ENCODE assay signal across 20 mouse cellular contexts in genomic region chr11:86574408-86574807, GRCm38 (mm10). TPM values are rescaled to one million over a fixed set of nuclear protein-coding genes. Genes with fewer than 3 reads are reported as not detected.
DNase-seq lines count a peak whose midpoint lies in the region; ATAC-seq and TF ChIP-seq lines count a peak whose summit lies in the region.
"Had no signal": no experiment of that assay in that cellular context is flagged by ENCODE, and none has a peak within 500 bp of the region (broad histone marks: within the 10 kb centered on the region; RNA-seq: fewer than 3 reads in every experiment).

No protein-coding gene starts in this region.

- no peak overlapping the region for H3K4me3 ChIP-seq in ES-E14 (ENCODE audit: insufficient read depth in 1 of 2, low read depth in 1 of 2, low read length in 2 of 2, poor library complexity in 1 of 2, severe bottlenecking in 1 of 2)
- H3K4me3 ChIP-seq in stomach, embryonic 16.5 days (replicated peaks; ENCODE audit: low read length), result no peak overlapping the region
- H3K4me3 ChIP-seq in limb, embryonic 10.5 days, result no peak overlapping the region
- H3K4me3 ChIP-seq: forebrain, embryonic 10.5 days; forebrain, embryonic 15.5 days; heart, embryonic 15.5 days; liver, embryonic 13.5 days; midbrain, embryonic 13.5 days; neural tube, embryonic 13.5 days had no signal

- ATAC-seq in stomach, embryonic 16.5 days (ENCODE audit: insufficient read depth, low FRiP score), result no peak
- ATAC-seq: forebrain, embryonic 15.5 days; hindbrain, embryonic 16.5 days; midbrain, embryonic 13.5 days had no signal

- no peak overlapping the region for H3K4me2 ChIP-seq in stomach, embryonic 16.5 days (ENCODE audit: low read depth, low read length)
- H3K4me2 ChIP-seq: forebrain, embryonic 15.5 days; heart, embryonic 15.5 days; liver, embryonic 13.5 days; midbrain, embryonic 13.5 days; neural tube, embryonic 13.5 days had no signal

- H3K36me3 ChIP-seq in ES-E14 (ENCODE audit: control insufficient read depth, insufficient read depth, low read length, poor library complexity, severe bottlenecking), result no peaks in the 10 kb centered on the region
- no peaks in the 10 kb centered on the region for H3K36me3 ChIP-seq in stomach, embryonic 16.5 days (ENCODE audit: control insufficient read depth, insufficient read depth, low read length)
- no peaks in the 10 kb centered on the region for H3K36me3 ChIP-seq in limb, embryonic 10.5 days
- H3K36me3 ChIP-seq: forebrain, embryonic 10.5 days; forebrain, embryonic 15.5 days; heart, embryonic 15.5 days; liver, embryonic 13.5 days; midbrain, embryonic 13.5 days; neural tube, embryonic 13.5 days had no signal

- peak; percentile 48 for DNase-seq in kidney, adult 9 months
- no peak for DNase-seq in kidney, postnatal 14 days
- no peak for DNase-seq in ES-E14 (ENCODE audit: low read depth, low spot score)
- peak; percentile 74 for DNase-seq in fat pad, adult 2 months (ENCODE audit: extremely low read depth, low read depth, low spot score)
- DNase-seq in limb, embryonic 10.5 days (ENCODE audit: low spot score), result no peak
- no peak for DNase-seq in heart, adult 11 months
- DNase-seq: adrenal gland, adult 2 months; cerebellum, adult 2 months; cerebellum, postnatal 14 days; gastrocnemius, postnatal 10 days; liver, embryonic 13.5 days; right cerebral cortex, postnatal 4 days had no signal

- in situ Hi-C loops in ES-E14 (cut with MboI; ENCODE audit: low sequenced_read_pairs in 2 of 2, unreplicated experiment in 2 of 2), result no loop called here

- H3K27me3 ChIP-seq in stomach, embryonic 16.5 days (ENCODE audit: control insufficient read depth, insufficient read depth, low read length), result no peaks in the 10 kb centered on the region
- no peaks in the 10 kb centered on the region for H3K27me3 ChIP-seq in limb, embryonic 10.5 days (ENCODE audit: low read depth, poor library complexity, severe bottlenecking)
- H3K27me3 ChIP-seq: forebrain, embryonic 15.5 days; heart, embryonic 15.5 days; liver, embryonic 13.5 days; midbrain, embryonic 13.5 days; neural tube, embryonic 13.5 days had no signal

- 36% methylated on average over 2 of the region's 2 CpGs for WGBS in stomach, embryonic 16.5 days
- 65% methylated on average over 2 of the region's 2 CpGs for WGBS in limb, embryonic 10.5 days

- peak overlapping the region; percentile 4; the same call in 1 of the 2 replicates for H3K27ac ChIP-seq in ES-E14 (ENCODE audit: insufficient read depth, low read depth, low read length, poor library complexity, severe bottlenecking)
- H3K27ac ChIP-seq in stomach, embryonic 16.5 days (ENCODE audit: low read length), result peak overlapping the region; percentile 95; the same call in 1 of the 2 replicates
- H3K27ac ChIP-seq in limb, embryonic 10.5 days, result no peak overlapping the region
- H3K27ac ChIP-seq: forebrain, embryonic 10.5 days; forebrain, embryonic 15.5 days; heart, embryonic 15.5 days; liver, embryonic 13.5 days; macrophage; midbrain, embryonic 13.5 days; neural tube, embryonic 13.5 days had no signal

- peaks cover 21 to 38% of the 10 kb centered on the region in 2 experiments for H3K4me1 ChIP-seq in ES-E14 (ENCODE audit: control insufficient read depth in 2 of 2, insufficient read depth in 2 of 2, low read length in 2 of 2, poor library complexity in 1 of 2)
- peaks cover 49% of the 10 kb centered on the region for H3K4me1 ChIP-seq in stomach, embryonic 16.5 days (ENCODE audit: control insufficient read depth, insufficient read depth, low read length)
- peaks cover 53% of the 10 kb centered on the region for H3K4me1 ChIP-seq in limb, embryonic 10.5 days

- H3K9ac ChIP-seq in ES-E14 (ENCODE audit: insufficient read depth, low read depth, low read length, poor library complexity, severe bottlenecking), result no peak overlapping the region; the same call in 1 of the 2 replicates
- H3K9ac ChIP-seq in stomach, embryonic 16.5 days (ENCODE audit: low read length), result no peak overlapping the region
- H3K9ac ChIP-seq: forebrain, embryonic 15.5 days; heart, embryonic 15.5 days; liver, embryonic 13.5 days; midbrain, embryonic 13.5 days; neural tube, embryonic 13.5 days had no signal

- no peaks in the 10 kb centered on the region for H3K9me3 ChIP-seq in ES-E14 (ENCODE audit: control insufficient read depth, insufficient read depth, low read depth, low read length)
- H3K9me3 ChIP-seq in stomach, embryonic 16.5 days (replicated peaks; ENCODE audit: control insufficient read depth, low read length), result no peaks in the 10 kb centered on the region
- H3K9me3 ChIP-seq in limb, embryonic 10.5 days (replicated peaks), result no peaks in the 10 kb centered on the region
- H3K9me3 ChIP-seq: forebrain, embryonic 10.5 days; forebrain, embryonic 15.5 days; heart, embryonic 15.5 days; liver, embryonic 13.5 days; midbrain, embryonic 13.5 days; neural tube, embryonic 13.5 days had no signal

TF ChIP-seq in ES-E14, 5 proteins besides CTCF, POLR2A, EP300 and RAD21:
- no peak for TF ChIP-seq MAFK (IDR thresholded peaks at IDR 0.05; ENCODE audit: insufficient read depth, low read depth, low read length)
- TF ChIP-seq ZNF384 (IDR thresholded peaks at IDR 0.05; ENCODE audit: low read depth, low read length), result no peak
- TF ChIP-seq HCFC1 (IDR thresholded peaks at IDR 0.05; ENCODE audit: borderline replicate concordance, insufficient read depth, low read length), result no peak
- no peak for TF ChIP-seq CHD2 (IDR thresholded peaks at IDR 0.05; ENCODE audit: low read depth, low read length)
- no peak for TF ChIP-seq ZC3H11A (IDR thresholded peaks at IDR 0.05; ENCODE audit: borderline replicate concordance, low read depth, low read length)

RNA-seq across cellular contexts. Expression of gene Tubd1, which starts 29.6 kb away (rescaled TPM):
- total RNA-seq in ES-E14 (2012; rRNA removed), result 3.0 and 6.5 TPM in 2 replicates
- 10.4 and 11.8 TPM in 2 replicates for polyA plus RNA-seq in stomach, embryonic 16.5 days (2015; fragmentation: Nextera tagmentation; extraction: Ambion mirVana)
- 9.8 and 10.8 TPM in 2 replicates for polyA plus RNA-seq in limb, embryonic 10.5 days (2016; fragmentation: Nextera tagmentation; extraction: Ambion mirVana)

RNA-seq across cellular contexts. Expression of gene Rps6kb1, which starts 29.8 kb away (rescaled TPM):
- 41.4 and 43.1 TPM in 2 replicates for total RNA-seq in ES-E14 (2012; rRNA removed)
- 58.4 and 60.0 TPM in 2 replicates for polyA plus RNA-seq in stomach, embryonic 16.5 days (2015; fragmentation: Nextera tagmentation; extraction: Ambion mirVana)
- 47.3 and 64.3 TPM in 2 replicates for polyA plus RNA-seq in limb, embryonic 10.5 days (2016; fragmentation: Nextera tagmentation; extraction: Ambion mirVana)

Comparison
In these comparisons a context has a peak if more than half of its experiments do, and no peak if none do; other contexts are left out.
1. DNase-seq: peak in kidney, adult 9 months (single experiment) and fat pad, adult 2 months (single experiment); none in kidney, postnatal 14 days (single experiment), ES-E14 (single experiment), limb, embryonic 10.5 days (single experiment) and heart, adult 11 months (single experiment).